Mouse (Mus musculus) erythroblast, embryonic 14.5 days (primary cell): ENCODE results near the gene Daw1. TPM values are rescaled to one million over a fixed set of nuclear protein-coding genes. Genes with fewer than 3 reads are reported as not detected.

Experiments used
- H3K27me3 ChIP-seq: 2 replicates; pipeline ENCODE4 v1.6.1; 2012; ENCODE audit warnings: inconsistent platforms; ENCODE audit not compliant: control insufficient read depth
- H3K36me3 ChIP-seq: 2 replicates; pipeline ENCODE4 v1.6.1; 2012; ENCODE audit warnings: mild to moderate bottlenecking, inconsistent platforms; ENCODE audit not compliant: control insufficient read depth
- H3K4me1 ChIP-seq: 2 replicates; pipeline ENCODE4 v1.6.1; 2012; ENCODE audit warnings: inconsistent platforms; ENCODE audit not compliant: control insufficient read depth
- H3K4me3 ChIP-seq: replicated peaks from 2 replicates; pipeline ENCODE3; 2012; ENCODE audit warnings: moderate library complexity, mild to moderate bottlenecking, inconsistent platforms
- H3K9me3 ChIP-seq: 2 replicates; pipeline ENCODE4 v1.6.1; 2012; ENCODE audit warnings: low read length, inconsistent platforms, mixed read lengths; ENCODE audit not compliant: control insufficient read depth
- GATA1 ChIP-seq: IDR thresholded peaks from 2 replicates; pipeline ENCODE4 v1.6.1; 2012; ENCODE audit warnings: low read length, inconsistent platforms, mixed read lengths
- TAL1 ChIP-seq: IDR thresholded peaks from 3 replicates; pipeline ENCODE4 v1.6.1; 2012; ENCODE audit warnings: low read length, inconsistent platforms, mixed read lengths
- polyA plus RNA-seq: library from polyadenylated mRNA; stranded (reverse); fragments of >175 nt; gene quantifications from 2 replicates; pipeline ENCODE4 v1.2.3, GENCODE M21; 2012

Daw1 gene
- polyA plus RNA-seq, 1 experiment, result not detected

GRCm38 (mm10) chr1:83169158-83169557 lies 9.6 kb downstream of the Daw1 start:
- Histone ChIP-seq H3K27me3 (no peaks in the 10 kb centered on the region), H3K4me1 (no peaks in the 10 kb centered on the region), H3K9me3 (no peaks in the 10 kb centered on the region), H3K36me3 (no peaks in the 10 kb centered on the region), H3K4me3 (no peak overlapping the region)
- TF ChIP-seq TAL1, result no peak
- TF ChIP-seq GATA1, result no peak

- Histone ChIP-seq H3K27me3 (no peaks in the 10 kb centered on the region), H3K9me3 (no peaks in the 10 kb centered on the region), H3K4me1 (no peaks in the 10 kb centered on the region), H3K4me3 (no peak overlapping the region), H3K36me3 (no peaks in the 10 kb centered on the region)
- TF ChIP-seq TAL1 (no peak), GATA1 (no peak)
Measured at GRCm38 (mm10) chr1:83175985-83176384, 16.4 kb downstream of the Daw1 start.

- no peak overlapping the region for H3K4me3 ChIP-seq
- no peaks in the 10 kb centered on the region for H3K4me1 ChIP-seq
- no peaks in the 10 kb centered on the region for H3K27me3 ChIP-seq
- H3K9me3 ChIP-seq, result no peaks in the 10 kb centered on the region
- H3K36me3 ChIP-seq, result no peaks in the 10 kb centered on the region
- TF ChIP-seq TAL1, result no peak
- TF ChIP-seq GATA1, result no peak
Measured at GRCm38 (mm10) chr1:83179531-83179930, 20.0 kb downstream of the Daw1 start.

GRCm38 (mm10) chr1:83181418-83181817 lies 21.9 kb downstream of the Daw1 start:
- H3K27me3 ChIP-seq, result no peaks in the 10 kb centered on the region
- no peak for TF ChIP-seq TAL1
- H3K4me1 ChIP-seq, result no peaks in the 10 kb centered on the region
- no peak overlapping the region for H3K4me3 ChIP-seq
- H3K9me3 ChIP-seq, result no peaks in the 10 kb centered on the region
- H3K36me3 ChIP-seq, result no peaks in the 10 kb centered on the region

GRCm38 (mm10) chr1:83187154-83187553 lies 27.6 kb downstream of the Daw1 start:
- Histone ChIP-seq H3K9me3 (peaks cover 4% of the 10 kb centered on the region; the same call in 1 of the 2 replicates), H3K36me3 (no peaks in the 10 kb centered on the region), H3K27me3 (no peaks in the 10 kb centered on the region)

GRCm38 (mm10) chr1:83209981-83210380 lies 50.4 kb downstream of the Daw1 start:
- no peaks in the 10 kb centered on the region for H3K27me3 ChIP-seq
- TF ChIP-seq GATA1, result no peak
- no peak for TF ChIP-seq TAL1

More at GRCm38 (mm10) chr1:83187154-83187553, 27.6 kb downstream of the Daw1 start:
- TF ChIP-seq TAL1 (no peak), GATA1 (no peak)
- Histone ChIP-seq H3K4me3 (no peak overlapping the region), H3K4me1 (no peaks in the 10 kb centered on the region)

GRCm38 (mm10) chr1:83218260-83218659 lies 58.7 kb downstream of the Daw1 start:
- H3K36me3 ChIP-seq, result no peaks in the 10 kb centered on the region
- H3K9me3 ChIP-seq, result 0 out of 2 replicates have a peak, but pooled peaks cover 2% of the 10 kb centered on the region
- no peak overlapping the region for H3K4me3 ChIP-seq
- TF ChIP-seq GATA1, result no peak
- no peak for TF ChIP-seq TAL1
- no peaks in the 10 kb centered on the region for H3K4me1 ChIP-seq
- H3K27me3 ChIP-seq, result no peaks in the 10 kb centered on the region

More at GRCm38 (mm10) chr1:83209981-83210380, 50.4 kb downstream of the Daw1 start:
- H3K4me1 ChIP-seq, result no peaks in the 10 kb centered on the region
- H3K36me3 ChIP-seq, result no peaks in the 10 kb centered on the region
- no peaks in the 10 kb centered on the region for H3K9me3 ChIP-seq
- no peak overlapping the region for H3K4me3 ChIP-seq

GRCm38 (mm10) chr1:83223072-83223471 lies 63.5 kb downstream of the Daw1 start:
- no peak overlapping the region for H3K4me3 ChIP-seq
- no peaks in the 10 kb centered on the region for H3K4me1 ChIP-seq
- no peak for TF ChIP-seq GATA1
- no peaks in the 10 kb centered on the region for H3K36me3 ChIP-seq
- no peaks in the 10 kb centered on the region for H3K27me3 ChIP-seq
- 0 out of 2 replicates have a peak, but pooled peaks cover 2% of the 10 kb centered on the region for H3K9me3 ChIP-seq

- Histone ChIP-seq H3K9me3 (0 out of 2 replicates have a peak, but pooled peaks cover 2% of the 10 kb centered on the region), H3K36me3 (no peaks in the 10 kb centered on the region), H3K4me1 (no peaks in the 10 kb centered on the region), H3K27me3 (no peaks in the 10 kb centered on the region), H3K4me3 (no peak overlapping the region)
- TF ChIP-seq GATA1, result no peak
- TF ChIP-seq TAL1, result no peak
Measured at GRCm38 (mm10) chr1:83224423-83224960, 64.9 kb downstream of the Daw1 start.

- H3K4me1 ChIP-seq, result no peaks in the 10 kb centered on the region
- no peaks in the 10 kb centered on the region for H3K27me3 ChIP-seq
- H3K4me3 ChIP-seq, result no peak overlapping the region
- TF ChIP-seq TAL1, result no peak
- no peak for TF ChIP-seq GATA1
- no peaks in the 10 kb centered on the region for H3K9me3 ChIP-seq
- no peaks in the 10 kb centered on the region for H3K36me3 ChIP-seq
Measured at GRCm38 (mm10) chr1:83227946-83228345, 68.4 kb downstream of the Daw1 start.
